Mouse (Mus musculus): Measurements from ENCODE around the gene Gnai2.
"Not testable (repeated sequence)": the region's sequence is repeated elsewhere in the genome, so short reads cannot be mapped to it uniquely, and the experiment has no call there.

Gnai2 gene

GRCm38 (mm10) chr9:107586974-107587832 lies 48.0 kb downstream of the Gnai2 start, which contains the start of gene Ifrd2:
Gene Ifrd2, plus strand, starts transcription at chr9:107587642.
- DNase-seq: peak; percentile 97 to 98

GRCm38 (mm10) chr9:107586504-107586903 lies 48.7 kb downstream of the Gnai2 start:
- no peak for DNase-seq

- no peak for DNase-seq
These were observed 52.0 kb downstream of the Gnai2 start for GRCm38 (mm10) chr9:107583174-107583573.

GRCm38 (mm10) chr9:107582509-107583062 lies 52.6 kb downstream of the Gnai2 start:
- no peak for DNase-seq

- no peak for DNase-seq
These were observed 53.6 kb downstream of the Gnai2 start for GRCm38 (mm10) chr9:107581584-107581983.

- DNase-seq: peak; percentile 89 to 94
These were observed 54.5 kb downstream of the Gnai2 start, which contains the start of gene Hyal3 for GRCm38 (mm10) chr9:107580501-107581317. Gene Hyal3, plus strand, starts transcription at chr9:107580818.

GRCm38 (mm10) chr9:107579023-107579900 lies 55.9 kb downstream of the Gnai2 start:
- DNase-seq: no peak

GRCm38 (mm10) chr9:107578587-107578986 lies 56.6 kb downstream of the Gnai2 start, which contains the start of gene Naa80:
Gene Naa80, plus strand, starts transcription at chr9:107578887.
- DNase-seq: no peak

GRCm38 (mm10) chr9:107577871-107578270 lies 57.3 kb downstream of the Gnai2 start:
- DNase-seq: no peak

GRCm38 (mm10) chr9:107576357-107577107 lies 58.6 kb downstream of the Gnai2 start, which contains the start of gene Hyal1:
Gene Hyal1, plus strand, starts transcription at chr9:107576927.
- DNase-seq: peak; percentile 93 to 95

- DNase-seq: no peak
These were observed 59.4 kb downstream of the Gnai2 start for GRCm38 (mm10) chr9:107575579-107576356.

GRCm38 (mm10) chr9:107573774-107574173 lies 61.4 kb downstream of the Gnai2 start:
- DNase-seq: not testable (repeated sequence)

GRCm38 (mm10) chr9:107572327-107572662 lies 62.9 kb downstream of the Gnai2 start:
- DNase-seq: no peak

- no peak for DNase-seq
These were observed 63.4 kb downstream of the Gnai2 start for GRCm38 (mm10) chr9:107571534-107572326.

- DNase-seq: no peak
These were observed 64.3 kb downstream of the Gnai2 start for GRCm38 (mm10) chr9:107570845-107571244.

GRCm38 (mm10) chr9:107570016-107570415 lies 65.2 kb downstream of the Gnai2 start:
- DNase-seq: peak in 1 of 2 experiments; percentile 42

GRCm38 (mm10) chr9:107569270-107569669 lies 65.9 kb downstream of the Gnai2 start:
- no peak for DNase-seq

GRCm38 (mm10) chr9:107568331-107569261 lies 66.6 kb downstream of the Gnai2 start:
- DNase-seq: peak; percentile 87 to 94
